Mouse (Mus musculus) hindbrain, postnatal 0 days (tissue): ENCODE data around the gene Ccnb2. TPM values are rescaled to one million over a fixed set of nuclear protein-coding genes. Genes with fewer than 3 reads are reported as not detected.
A peak's percentile ranks its signal among the peaks of the same experiment; 100 is the strongest.

Experiments
- ATAC-seq: fragments of 200-750 bp; cut with Nextera tagmentation; 2 replicates; pipeline ENCODE4 v1.8.0; 2017; ENCODE audit warnings: mild to moderate bottlenecking, moderate TSS enrichment, moderate library complexity
- DNase-seq: peaks from one replicate; pipeline ENCODE4 v3.0.0-alpha.2; 2015; ENCODE audit warnings: low spot score
- H3K27ac ChIP-seq: fragments of 300-500 bp; sonication (generic); 2 replicates; pipeline ENCODE4 v1.5.1; 2014; ENCODE audit warnings: mild to moderate bottlenecking
- H3K27me3 ChIP-seq: fragments of 300-500 bp; sonication (generic); 2 replicates; pipeline ENCODE4 v1.6.1; 2014; ENCODE audit warnings: low read length, mixed read lengths; ENCODE audit not compliant: insufficient read depth
- H3K36me3 ChIP-seq: fragments of 300-500 bp; sonication (generic); 2 replicates; pipeline ENCODE4 v1.6.1; 2014; ENCODE audit warnings: low read length, mixed read lengths; ENCODE audit not compliant: insufficient read depth
- H3K4me1 ChIP-seq: fragments of 300-500 bp; sonication (generic); 2 replicates; pipeline ENCODE4 v1.6.1; 2014; ENCODE audit warnings: antibody characterized with exemption, low read length, mixed read lengths; ENCODE audit not compliant: insufficient read depth
- H3K4me2 ChIP-seq: fragments of 300-500 bp; sonication (generic); 2 replicates; pipeline ENCODE4 v1.6.1; 2014; ENCODE audit warnings: low read depth, mild to moderate bottlenecking, low read length, moderate library complexity, mixed read lengths
- H3K4me3 ChIP-seq: fragments of 300-500 bp; sonication (generic); 2 replicates; pipeline ENCODE4 v1.5.1; 2014; ENCODE audit warnings: low read length
- H3K9ac ChIP-seq: fragments of 300-500 bp; sonication (generic); replicated peaks from 2 replicates; pipeline ENCODE4 v1.6.1; 2014; ENCODE audit warnings: mild to moderate bottlenecking, low read length, moderate library complexity, mixed read lengths
- H3K9me3 ChIP-seq: fragments of 300-500 bp; sonication (generic); 2 replicates; pipeline ENCODE4 v1.6.1; 2016; ENCODE audit warnings: low read length, mixed read lengths
- CTCF ChIP-seq: IDR thresholded peaks from 2 replicates; pipeline ENCODE4 v1.5.1; 2016; ENCODE audit warnings: antibody characterized with exemption, control low read depth, low read depth
- WGBS: fragments of 180-500 bp; shearing (Covaris S2); extraction: QIAGEN DNeasy Blood & Tissue Kit; methylation state at CpG from one replicate; pipeline ENCODE4 v1.1.7; 2014; 5-methylcytosine and 5-hydroxymethylcytosine counted together
- polyA plus RNA-seq: library from polyadenylated mRNA; unstranded; fragments of >200 nt; fragmentation: Nextera tagmentation; extraction: Ambion mirVana; gene quantifications from 2 replicates; pipeline ENCODE4 v1.2.1, GENCODE M21; 2015
- total RNA-seq: library from RNA; depleted of rRNA; stranded (reverse); fragments of >200 nt; gene quantifications from 2 replicates; pipeline ENCODE4 v1.2.3, GENCODE M21; 2014

The Ccnb2 gene
- total and polyA plus RNA-seq, 2 experiments from 2014 or later = 17.9 to 28.4 TPM

DNA sequence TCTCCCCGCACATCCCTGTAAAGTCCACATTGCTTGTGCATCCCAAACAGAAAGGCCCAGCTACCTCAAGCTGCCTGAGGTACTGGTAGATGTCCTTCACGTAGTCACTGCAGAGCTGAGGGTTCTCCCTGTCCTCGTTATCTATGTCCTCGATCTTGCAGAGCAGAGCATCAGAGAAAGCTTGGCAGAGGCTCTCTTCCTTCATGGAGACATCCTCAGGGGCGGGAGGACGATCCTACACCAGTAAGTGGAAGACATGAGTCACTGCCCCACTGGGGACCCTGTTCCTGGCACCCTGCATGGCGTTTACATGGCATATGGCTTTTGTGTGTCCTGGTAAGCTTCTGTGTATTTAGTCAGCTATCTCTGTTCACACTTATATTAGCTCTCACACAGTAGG, 8.3 kb downstream of the Ccnb2 start:
- no peak for TF ChIP-seq CTCF
- no peak overlapping the region for H3K27ac ChIP-seq
- H3K4me1 ChIP-seq = no peaks in the 10 kb centered on the region
- no peak overlapping the region for H3K4me2 ChIP-seq
- no peak overlapping the region for H3K4me3 ChIP-seq
- 94% methylated on average over 7 of the region's 7 CpGs for WGBS
- DNase-seq = no peak
- H3K9ac ChIP-seq = no peak overlapping the region
- no peak for ATAC-seq
- H3K36me3 ChIP-seq = peaks cover 31% of the 10 kb centered on the region
- no peaks in the 10 kb centered on the region for H3K27me3 ChIP-seq
- no peaks in the 10 kb centered on the region for H3K9me3 ChIP-seq

DNA sequence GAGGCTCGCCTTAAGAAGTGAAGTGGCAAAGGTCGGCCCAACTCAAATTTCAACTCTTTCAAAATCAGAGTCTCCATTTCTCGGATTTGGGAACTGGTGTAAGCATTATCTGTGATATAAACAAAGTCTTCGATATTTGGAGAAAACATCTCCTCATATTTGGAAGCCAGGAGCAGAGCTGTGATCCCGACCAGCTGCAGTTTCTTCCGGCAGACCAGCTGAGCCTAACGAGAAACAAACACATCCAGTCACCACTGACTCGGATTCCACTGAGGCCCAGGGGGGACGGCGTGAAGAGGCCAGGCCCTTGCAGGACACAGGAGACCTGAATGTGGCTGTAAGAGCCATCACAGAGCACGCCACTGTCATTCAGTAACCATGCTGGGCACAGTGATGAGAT, 10.7 kb downstream of the Ccnb2 start:
- Histone ChIP-seq H3K4me2 (no peak overlapping the region), H3K4me3 (no peak overlapping the region), H3K9ac (no peak overlapping the region), H3K9me3 (no peaks in the 10 kb centered on the region), H3K36me3 (peaks cover 31% of the 10 kb centered on the region), H3K27ac (no peak overlapping the region), H3K4me1 (no peaks in the 10 kb centered on the region), H3K27me3 (no peaks in the 10 kb centered on the region)
- TF ChIP-seq CTCF = no peak
- no peak for ATAC-seq
- 83% methylated on average over 11 of the region's 11 CpGs for WGBS
- no peak for DNase-seq

DNA sequence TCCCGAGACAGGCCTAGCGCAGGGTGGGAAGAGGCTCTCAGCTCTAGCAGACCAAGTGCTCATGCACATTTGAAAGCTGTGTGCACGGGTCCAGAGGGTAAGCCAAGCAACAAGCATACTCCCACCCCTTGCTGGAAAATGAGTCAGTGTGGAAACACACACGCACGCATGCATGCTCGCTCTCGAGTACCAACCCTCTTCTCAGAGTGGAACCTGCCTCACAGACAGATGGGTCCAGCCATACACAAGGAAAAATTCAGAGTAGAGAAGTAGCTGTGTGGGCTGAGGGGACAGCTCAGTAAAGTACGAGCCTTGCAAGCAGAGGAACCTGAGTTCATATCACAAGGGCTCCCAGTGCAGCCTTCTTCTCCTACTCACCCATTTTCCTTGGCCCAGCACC, 11.6 kb downstream of the Ccnb2 start:
- H3K36me3 ChIP-seq = peaks cover 31% of the 10 kb centered on the region
- H3K4me3 ChIP-seq = no peak overlapping the region
- no peaks in the 10 kb centered on the region for H3K9me3 ChIP-seq
- WGBS = 95% methylated on average over 8 of the region's 8 CpGs
- no peak overlapping the region for H3K27ac ChIP-seq
- TF ChIP-seq CTCF = no peak
- DNase-seq = no peak
- ATAC-seq = no peak
- H3K27me3 ChIP-seq = no peaks in the 10 kb centered on the region
- H3K4me1 ChIP-seq = no peaks in the 10 kb centered on the region
- no peak overlapping the region for H3K4me2 ChIP-seq
- no peak overlapping the region for H3K9ac ChIP-seq

DNA sequence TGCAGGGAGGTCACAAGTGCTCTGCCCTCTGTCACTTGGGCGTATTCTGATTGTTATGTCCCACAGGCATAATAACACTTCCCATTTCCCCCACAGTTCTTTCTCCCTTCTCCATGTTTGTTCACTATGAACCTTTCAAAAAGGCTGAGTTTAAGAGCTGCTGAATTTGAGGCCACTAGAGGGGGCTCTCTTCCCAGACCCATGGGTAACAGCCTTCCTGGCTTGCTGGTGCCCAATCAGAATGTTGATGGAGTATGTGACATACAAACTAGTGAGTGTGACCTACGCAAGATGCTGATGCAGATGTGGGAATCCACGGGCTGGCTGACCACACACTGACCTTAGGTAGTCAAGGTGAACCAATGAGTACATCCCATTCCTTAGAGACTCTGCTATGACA, 12.6 kb downstream of the Ccnb2 start:
- H3K4me1 ChIP-seq = no peaks in the 10 kb centered on the region
- DNase-seq = peak; percentile 48
- ATAC-seq = no peak
- peaks cover 31% of the 10 kb centered on the region for H3K36me3 ChIP-seq
- 93% methylated on average over 3 of the region's 3 CpGs for whole genome bisulfite sequencing
- no peak overlapping the region for H3K4me3 ChIP-seq
- peak; percentile 63 for TF ChIP-seq CTCF
- no peaks in the 10 kb centered on the region for H3K9me3 ChIP-seq
- H3K27ac ChIP-seq = no peak overlapping the region
- no peak overlapping the region for H3K9ac ChIP-seq
- no peaks in the 10 kb centered on the region for H3K27me3 ChIP-seq
- H3K4me2 ChIP-seq = no peak overlapping the region

DNA sequence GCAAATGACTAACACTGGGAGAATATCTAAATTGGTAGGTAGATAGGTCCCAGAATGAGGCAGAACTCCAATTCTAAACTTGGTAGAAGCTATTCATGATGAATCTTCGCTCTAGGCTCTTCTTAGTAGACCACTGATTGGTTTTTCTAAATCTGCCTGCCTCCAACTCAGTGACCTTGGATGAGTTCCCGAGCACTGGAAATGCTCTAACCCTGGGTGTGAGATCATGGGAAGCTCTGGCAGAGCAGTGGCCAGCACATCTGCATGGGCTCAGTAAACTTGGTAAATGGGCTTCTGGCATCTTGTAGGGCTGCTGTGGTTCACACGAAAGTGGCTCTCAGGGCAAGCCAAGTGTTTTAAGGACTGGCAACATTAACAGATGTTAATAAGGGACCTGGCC, 14.8 kb downstream of the Ccnb2 start:
- Histone ChIP-seq H3K9me3 (no peaks in the 10 kb centered on the region), H3K9ac (no peak overlapping the region), H3K27ac (no peak overlapping the region), H3K4me1 (no peaks in the 10 kb centered on the region), H3K36me3 (peaks cover 21% of the 10 kb centered on the region), H3K27me3 (no peaks in the 10 kb centered on the region), H3K4me2 (no peak overlapping the region), H3K4me3 (no peak overlapping the region)
- WGBS = 88% methylated on average over 3 of the region's 3 CpGs
- ATAC-seq = no peak
- no peak for DNase-seq
- TF ChIP-seq CTCF = no peak

DNA sequence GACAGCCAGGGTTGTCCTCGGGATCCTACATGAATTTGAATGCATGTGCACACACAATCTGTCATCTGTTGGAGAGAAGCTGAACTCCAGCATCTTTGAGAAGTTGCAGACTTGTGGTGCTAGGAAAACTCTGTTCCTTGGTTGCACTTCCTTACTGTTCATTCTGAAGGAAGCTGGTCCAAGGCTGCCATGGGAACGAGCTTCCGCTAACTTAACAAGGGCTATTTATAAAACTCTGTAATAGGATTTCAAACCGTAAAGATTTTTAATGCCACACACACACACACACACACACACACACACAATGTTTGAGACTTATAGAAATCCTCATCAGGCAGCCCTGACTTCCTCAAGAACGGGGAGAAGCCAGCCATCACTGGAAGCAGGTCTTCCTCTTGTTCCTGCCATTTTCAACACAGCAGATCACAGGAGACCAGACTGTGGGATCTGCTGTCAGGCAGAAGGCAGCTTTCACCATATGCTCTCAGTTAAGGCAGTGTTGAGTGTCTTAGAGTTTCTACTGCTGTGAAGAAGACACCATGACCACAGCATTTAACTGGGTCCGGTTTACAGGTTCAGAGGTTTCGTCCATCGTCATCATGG, 19.3 kb downstream of the Ccnb2 start:
- WGBS = 82% methylated on average over 8 of the region's 8 CpGs
- TF ChIP-seq CTCF = no peak
- DNase-seq (no peak), ATAC-seq (no peak)
- no peaks in the 10 kb centered on the region for H3K9me3 ChIP-seq
- no peak overlapping the region for H3K4me3 ChIP-seq
- H3K27ac ChIP-seq = no peak overlapping the region
- H3K4me1 ChIP-seq = no peaks in the 10 kb centered on the region
- H3K27me3 ChIP-seq = no peaks in the 10 kb centered on the region
- H3K4me2 ChIP-seq = no peak overlapping the region
- no peaks in the 10 kb centered on the region for H3K36me3 ChIP-seq
- H3K9ac ChIP-seq = no peak overlapping the region

DNA sequence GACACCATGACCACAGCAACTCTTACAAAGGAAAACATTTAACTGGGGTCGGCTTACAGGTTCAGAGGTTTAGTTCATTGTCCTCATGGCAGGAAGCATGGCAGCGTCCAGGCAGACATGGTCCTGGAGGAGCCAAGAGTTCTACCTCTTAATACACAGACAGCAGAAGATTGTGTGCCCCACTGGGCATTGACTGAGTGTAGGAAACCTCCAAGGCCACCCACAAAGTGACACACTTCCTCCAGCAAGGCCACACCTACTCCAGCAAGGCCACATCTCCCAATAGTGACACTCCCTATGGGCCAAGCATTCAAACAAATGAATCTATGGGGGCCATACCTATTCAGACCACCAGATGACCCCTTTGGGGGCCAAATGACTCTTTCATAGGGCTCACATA, 25.3 kb downstream of the Ccnb2 start:
- no peaks in the 10 kb centered on the region for H3K9me3 ChIP-seq
- no peak overlapping the region for H3K4me2 ChIP-seq
- TF ChIP-seq CTCF = no peak
- H3K4me3 ChIP-seq = no peak overlapping the region
- H3K27ac ChIP-seq = no peak overlapping the region
- H3K9ac ChIP-seq = no peak overlapping the region
- ATAC-seq = no peak
- DNase-seq = no peak
- H3K27me3 ChIP-seq = no peaks in the 10 kb centered on the region
- H3K4me1 ChIP-seq = no peaks in the 10 kb centered on the region
- H3K36me3 ChIP-seq = no peaks in the 10 kb centered on the region
- 87% methylated on average over 2 of the region's 2 CpGs for WGBS
